Mouse (Mus musculus) neutrophil, adult 65 days (primary cell): ENCODE results near the gene Pdzrn4. TPM values are rescaled to one million over a fixed set of nuclear protein-coding genes. Genes with fewer than 3 reads are reported as not detected.

ENCODE experiments used
- total RNA-seq: library from RNA; stranded (reverse); gene quantifications from 2 replicates; pipeline ENCODE4 v1.2.4, GENCODE M21; 2023

Pdzrn4 gene
- not detected in 2 replicates for total RNA-seq

GRCm38 (mm10) chr15:92396770-92397608 is at the start of gene Pdzrn4:
TSS of gene Pdzrn4 (plus strand) at chr15:92396881.

